Mouse (Mus musculus): ENCODE measurements at regions not wholly inside any gene's neighbourhood (a gene's known extent, or its start where the extent isn't known, plus 50 kb on each side); places are given as distances from the start of the nearest gene placed in this dataset.
"Not testable (repeated sequence)": the region's sequence is repeated elsewhere in the genome, so short reads cannot be mapped to it uniquely, and the experiment has no call there.

GRCm38 (mm10) chr5:25639187-25639586 is 66.4 kb downstream of the Xrcc2 start:
- peak in 1 of 2 experiments; percentile 30 for DNase-seq (ENCODE audit: low spot score in 2 of 2)

- DNase-seq (ENCODE audit: low spot score in 2 of 2): no peak
Observed at GRCm38 (mm10) chr5:25638097-25638496, 67.5 kb downstream of the Xrcc2 start.

GRCm38 (mm10) chr5:25632861-25633535 is 72.6 kb downstream of the Xrcc2 start:
- DNase-seq (ENCODE audit: low spot score in 2 of 2): no peak

GRCm38 (mm10) chr5:25629731-25630130 is 75.9 kb downstream of the Xrcc2 start:
- no peak for DNase-seq (ENCODE audit: low spot score in 2 of 2)

- no peak for DNase-seq (ENCODE audit: low spot score in 2 of 2)
Observed at GRCm38 (mm10) chr5:25628504-25628903, 77.1 kb downstream of the Xrcc2 start.

GRCm38 (mm10) chr5:25627086-25627485 is 78.5 kb downstream of the Xrcc2 start:
- DNase-seq (ENCODE audit: low spot score in 2 of 2): no peak

GRCm38 (mm10) chr5:25624029-25624428 is 81.6 kb downstream of the Xrcc2 start:
- no peak for DNase-seq (ENCODE audit: low spot score in 2 of 2)

- no peak for DNase-seq (ENCODE audit: low spot score in 2 of 2)
Observed at GRCm38 (mm10) chr5:25619872-25620271, 85.8 kb downstream of the Xrcc2 start.

GRCm38 (mm10) chr5:25619337-25619736 is 86.3 kb downstream of the Xrcc2 start:
- DNase-seq (ENCODE audit: low spot score in 2 of 2): not testable (repeated sequence)

- DNase-seq (ENCODE audit: low spot score in 2 of 2): no peak
Observed at GRCm38 (mm10) chr5:25614659-25615061, 91.0 kb downstream of the Xrcc2 start.

GRCm38 (mm10) chr5:25613844-25614658 is 91.6 kb downstream of the Xrcc2 start:
- peak; percentile 28 to 41 for DNase-seq (ENCODE audit: low spot score in 2 of 2)

- DNase-seq (ENCODE audit: low spot score in 2 of 2): peak in 1 of 2 experiments; percentile 23
Observed at GRCm38 (mm10) chr5:25612036-25612705, 93.5 kb downstream of the Xrcc2 start.

- peak in 1 of 2 experiments; percentile 62 for DNase-seq (ENCODE audit: low spot score in 2 of 2)
Observed at GRCm38 (mm10) chr5:25609911-25610310, 94.0 kb downstream of the Cct8l1 start.

GRCm38 (mm10) chr5:25602123-25602522 is 86.3 kb downstream of the Cct8l1 start:
- no peak for DNase-seq (ENCODE audit: low spot score in 2 of 2)

- no peak for DNase-seq (ENCODE audit: low spot score in 2 of 2)
Observed at GRCm38 (mm10) chr5:25599363-25599762, 83.5 kb downstream of the Cct8l1 start.

GRCm38 (mm10) chr5:25597786-25598185 is 81.9 kb downstream of the Cct8l1 start:
- no peak for DNase-seq (ENCODE audit: low spot score in 2 of 2)

GRCm38 (mm10) chr5:25591709-25592108 is 75.8 kb downstream of the Cct8l1 start:
- no peak for DNase-seq (ENCODE audit: low spot score in 2 of 2)

Measured in left cerebral cortex, adult 9 months (tissue).